Mouse (Mus musculus) intestine, embryonic 15.5 days (tissue): ENCODE results near the gene Cops8. TPM values are rescaled to one million over a fixed set of nuclear protein-coding genes. Genes with fewer than 3 reads are reported as not detected.

ENCODE experiments used
- ATAC-seq: fragments of 200-750 bp; cut with Nextera tagmentation; 2 replicates; pipeline ENCODE4 v1.8.0; 2017; ENCODE audit warnings: moderate TSS enrichment, moderate library complexity
- H3K27ac ChIP-seq: fragments of 300-500 bp; sonication (generic); 2 replicates; pipeline ENCODE4 v1.5.1; 2015; ENCODE audit warnings: mild to moderate bottlenecking, inconsistent platforms
- H3K27me3 ChIP-seq: fragments of 300-500 bp; sonication (generic); replicated peaks from 2 replicates; pipeline ENCODE4 v1.6.1; 2015; ENCODE audit warnings: inconsistent platforms
- H3K36me3 ChIP-seq: fragments of 300-500 bp; sonication (generic); 2 replicates; pipeline ENCODE4 v1.6.1; 2015; ENCODE audit warnings: inconsistent platforms
- H3K4me1 ChIP-seq: fragments of 300-500 bp; sonication (generic); replicated peaks from 2 replicates; pipeline ENCODE4 v1.6.1; 2015; ENCODE audit warnings: inconsistent platforms
- H3K4me2 ChIP-seq: fragments of 300-500 bp; sonication (generic); replicated peaks from 2 replicates; pipeline ENCODE4 v1.6.1; 2015; ENCODE audit warnings: mild to moderate bottlenecking, inconsistent platforms
- H3K4me3 ChIP-seq: fragments of 300-500 bp; sonication (generic); replicated peaks from 2 replicates; pipeline ENCODE4 v1.5.1; 2015; ENCODE audit warnings: inconsistent platforms
- H3K9ac ChIP-seq: fragments of 300-500 bp; sonication (generic); 2 replicates; pipeline ENCODE4 v1.6.1; 2015; ENCODE audit warnings: inconsistent platforms
- H3K9me3 ChIP-seq: fragments of 300-500 bp; sonication (generic); 2 replicates; pipeline ENCODE4 v1.6.1; 2016; ENCODE audit warnings: inconsistent platforms
- WGBS: fragments of 180-500 bp; shearing (Covaris S2); methylation state at CpG from one replicate; pipeline ENCODE4 v1.1.7; 2015; 5-methylcytosine and 5-hydroxymethylcytosine counted together
- polyA plus RNA-seq: library from polyadenylated mRNA; unstranded; fragments of >200 nt; fragmentation: Nextera tagmentation; extraction: Ambion mirVana; gene quantifications from 2 replicates; pipeline ENCODE4 v1.2.1, GENCODE M21; 2015

Gene Cops8
- polyA plus RNA-seq, 1 experiment from 2014 or later, result 129 TPM

- H3K4me2 ChIP-seq, result no peak overlapping the region
- no peaks in the 10 kb centered on the region for H3K27me3 ChIP-seq
- ATAC-seq, result no peak
- H3K36me3 ChIP-seq, result no peaks in the 10 kb centered on the region
- no peak overlapping the region for H3K9ac ChIP-seq
- peak overlapping the region; percentile 44; the same call in 1 of the 2 replicates for H3K27ac ChIP-seq
- 66% methylated on average over 16 of the region's 16 CpGs for WGBS
- no peaks in the 10 kb centered on the region for H3K9me3 ChIP-seq
- H3K4me3 ChIP-seq, result no peak overlapping the region
- H3K4me1 ChIP-seq, result peaks cover 12% of the 10 kb centered on the region
Observed at GRCm38 (mm10) chr1:90656492-90657245, 53.9 kb downstream of the Cops8 start.

- no peaks in the 10 kb centered on the region for H3K27me3 ChIP-seq
- no peak overlapping the region for H3K9ac ChIP-seq
- no peak for ATAC-seq
- no peaks in the 10 kb centered on the region for H3K9me3 ChIP-seq
- 84% methylated on average over 10 of the region's 10 CpGs for WGBS
- no peak overlapping the region for H3K4me3 ChIP-seq
- peaks cover 6% of the 10 kb centered on the region; the same call in 1 of the 2 replicates for H3K4me1 ChIP-seq
- no peak overlapping the region for H3K4me2 ChIP-seq
- H3K27ac ChIP-seq, result no peak overlapping the region
- H3K36me3 ChIP-seq, result no peaks in the 10 kb centered on the region
Observed at GRCm38 (mm10) chr1:90657292-90658050, 54.7 kb downstream of the Cops8 start.

- Histone ChIP-seq H3K27ac (no peak overlapping the region), H3K4me1 (0 out of 2 replicates have a peak, but pooled peaks cover 7% of the 10 kb centered on the region), H3K4me3 (no peak overlapping the region), H3K9ac (no peak overlapping the region), H3K27me3 (no peaks in the 10 kb centered on the region), H3K4me2 (no peak overlapping the region), H3K36me3 (no peaks in the 10 kb centered on the region), H3K9me3 (no peaks in the 10 kb centered on the region)
- ATAC-seq, result no peak
- WGBS, result 91% methylated on average over 3 of the region's 3 CpGs
Observed at GRCm38 (mm10) chr1:90658581-90658980, 55.8 kb downstream of the Cops8 start.

GRCm38 (mm10) chr1:90660150-90660549 lies 57.4 kb downstream of the Cops8 start:
- Histone ChIP-seq H3K4me3 (no peak overlapping the region), H3K9ac (no peak overlapping the region), H3K36me3 (no peaks in the 10 kb centered on the region), H3K4me2 (no peak overlapping the region), H3K9me3 (no peaks in the 10 kb centered on the region), H3K4me1 (0 out of 2 replicates have a peak, but pooled peaks cover 7% of the 10 kb centered on the region), H3K27ac (no peak overlapping the region), H3K27me3 (no peaks in the 10 kb centered on the region)
- 79% methylated on average over 7 of the region's 7 CpGs for WGBS
- ATAC-seq, result no peak

- peak; percentile 49 for ATAC-seq
- H3K4me2 ChIP-seq, result no peak overlapping the region
- 41% methylated on average over 6 of the region's 6 CpGs for WGBS
Observed at GRCm38 (mm10) chr1:90662491-90662890, 59.7 kb downstream of the Cops8 start.

More at GRCm38 (mm10) chr1:90662491-90662890, 59.7 kb downstream of the Cops8 start:
- no peak overlapping the region for H3K9ac ChIP-seq
- peak overlapping the region; percentile 42 for H3K27ac ChIP-seq
- no peaks in the 10 kb centered on the region for H3K36me3 ChIP-seq
- no peak overlapping the region for H3K4me3 ChIP-seq
- 0 out of 2 replicates have a peak, but pooled peaks cover 7% of the 10 kb centered on the region for H3K4me1 ChIP-seq
- H3K9me3 ChIP-seq, result no peaks in the 10 kb centered on the region
- no peaks in the 10 kb centered on the region for H3K27me3 ChIP-seq

Other genes with a start within 250 kb of the Cops8 start
- gene Col6a3, start 241.0 kb downstream of the Cops8 start, polyA plus RNA-seq, result 73.2 and 74.5 TPM in 2 replicates